Mouse (Mus musculus) lung, embryonic 14.5 days (tissue): Measurements from ENCODE around the gene Gnao1. TPM values are rescaled to one million over a fixed set of nuclear protein-coding genes. Genes with fewer than 3 reads are reported as not detected.

ENCODE experiments used
- ATAC-seq: fragments of 200-750 bp; cut with Nextera tagmentation; 2 replicates; pipeline ENCODE4 v1.8.0; 2017; ENCODE audit warnings: mild to moderate bottlenecking, moderate TSS enrichment, moderate library complexity; ENCODE audit not compliant: insufficient read depth
- DNase-seq: peaks from one replicate; pipeline ENCODE4 v3.0.0-alpha.2; 2015
- H3K27ac ChIP-seq: fragments of 300-500 bp; sonication (generic); 2 replicates; pipeline ENCODE4 v1.5.1; 2014; ENCODE audit warnings: low read depth, mild to moderate bottlenecking, moderate library complexity
- H3K27me3 ChIP-seq: fragments of 300-500 bp; sonication (generic); 2 replicates; pipeline ENCODE4 v1.6.1; 2014; ENCODE audit warnings: low read length, control low read depth; ENCODE audit not compliant: insufficient read depth
- H3K36me3 ChIP-seq: fragments of 300-500 bp; sonication (generic); 2 replicates; pipeline ENCODE4 v1.6.1; 2014; ENCODE audit warnings: control low read depth; ENCODE audit not compliant: insufficient read depth
- H3K4me1 ChIP-seq: fragments of 300-500 bp; sonication (generic); 2 replicates; pipeline ENCODE4 v1.6.1; 2014; ENCODE audit warnings: antibody characterized with exemption, control low read depth; ENCODE audit not compliant: insufficient read depth
- H3K4me2 ChIP-seq: fragments of 300-500 bp; sonication (generic); 2 replicates; pipeline ENCODE4 v1.6.1; 2014; ENCODE audit warnings: mild to moderate bottlenecking
- H3K4me3 ChIP-seq: fragments of 300-500 bp; sonication (generic); 2 replicates; pipeline ENCODE4 v1.5.1; 2014; ENCODE audit warnings: low read depth, low read length
- H3K9ac ChIP-seq: fragments of 300-500 bp; sonication (generic); 2 replicates; pipeline ENCODE4 v1.6.1; 2014
- H3K9me3 ChIP-seq: fragments of 300-500 bp; sonication (generic); 2 replicates; pipeline ENCODE4 v1.6.1; 2016; ENCODE audit warnings: low read depth, low read length, control low read depth
- CTCF ChIP-seq: IDR thresholded peaks from 2 replicates; pipeline ENCODE4 v1.5.1; 2016; ENCODE audit warnings: antibody characterized with exemption, low read depth
- WGBS: fragments of 180-500 bp; shearing (Covaris S2); extraction: QIAGEN DNeasy Blood & Tissue Kit; methylation state at CpG from one replicate; pipeline ENCODE4 v1.1.7; 2014; 5-methylcytosine and 5-hydroxymethylcytosine counted together
- polyA plus RNA-seq: library from polyadenylated mRNA; unstranded; fragments of >200 nt; fragmentation: Nextera tagmentation; extraction: Ambion mirVana; gene quantifications from 2 replicates; pipeline ENCODE4 v1.2.1, GENCODE M21; 2014

Gnao1 gene
- polyA plus RNA-seq: 1.8 and 2.4 TPM in 2 replicates

DNA sequence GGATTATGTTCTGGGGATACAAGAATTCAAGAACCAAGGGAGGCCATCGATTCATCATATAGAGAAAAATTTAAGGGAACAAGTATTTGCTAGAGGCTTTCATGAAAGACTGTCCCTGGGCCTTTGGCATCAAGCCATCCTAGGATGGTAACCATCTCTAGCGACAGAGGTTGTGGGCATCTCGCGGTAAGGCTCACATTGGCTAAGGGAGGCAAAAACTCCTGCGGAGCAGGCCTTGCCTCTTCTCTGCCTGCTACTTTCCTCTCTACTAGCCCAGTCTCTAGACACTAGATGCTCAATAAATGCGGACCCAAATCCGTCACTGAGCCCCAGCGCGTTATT is at the start of gene Gnao1:
TSS of gene Gnao1 (plus strand) at position 281 of the 342 bp plus-strand sequence.
- DNase-seq (no peak), ATAC-seq (no peak)
- no peak for TF ChIP-seq CTCF
- Histone ChIP-seq H3K36me3 (no peaks in the 10 kb centered on the region), H3K9me3 (no peaks in the 10 kb centered on the region), H3K4me3 (peak within 1 kb of the TSS; percentile 62), H3K4me2 (peak within 1 kb of the TSS; percentile 86), H3K27ac (no peak within 1 kb of the TSS), H3K4me1 (0 out of 2 replicates have a peak, but pooled peaks cover 3% of the 10 kb centered on the region), H3K27me3 (peaks cover 41% of the 10 kb centered on the region), H3K9ac (peak within 1 kb of the TSS; percentile 59)
- 7% methylated on average over 9 of the region's 9 CpGs for WGBS

DNA sequence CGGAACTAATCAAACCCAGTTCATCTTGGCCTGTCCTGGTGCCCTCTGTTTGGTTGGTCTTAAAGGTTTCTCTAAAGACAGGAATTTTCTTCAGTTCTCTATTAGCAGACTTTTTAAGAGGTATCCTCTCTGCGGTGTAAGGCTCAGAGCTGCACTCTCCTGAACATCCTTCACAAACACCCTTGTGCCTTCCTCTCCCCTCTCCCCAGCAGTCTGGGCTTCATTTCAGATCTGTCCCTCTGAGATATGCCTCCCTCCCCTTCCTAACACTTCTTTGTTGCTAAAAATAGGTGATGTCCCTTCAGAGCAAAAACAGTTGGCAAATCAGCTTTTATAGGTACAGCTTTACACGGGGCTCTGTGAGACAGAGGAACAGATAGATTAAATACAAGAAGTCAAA is 32.2 kb upstream of the Gnao1 start:
- DNase-seq: no peak
- Histone ChIP-seq H3K9me3 (no peaks in the 10 kb centered on the region), H3K27ac (no peak overlapping the region), H3K36me3 (no peaks in the 10 kb centered on the region), H3K4me1 (no peaks in the 10 kb centered on the region), H3K9ac (no peak overlapping the region), H3K4me3 (no peak overlapping the region), H3K27me3 (no peaks in the 10 kb centered on the region), H3K4me2 (no peak overlapping the region)
- no peak for TF ChIP-seq CTCF
- ATAC-seq: no peak
- 44% methylated on average over 3 of the region's 3 CpGs for WGBS

DNA sequence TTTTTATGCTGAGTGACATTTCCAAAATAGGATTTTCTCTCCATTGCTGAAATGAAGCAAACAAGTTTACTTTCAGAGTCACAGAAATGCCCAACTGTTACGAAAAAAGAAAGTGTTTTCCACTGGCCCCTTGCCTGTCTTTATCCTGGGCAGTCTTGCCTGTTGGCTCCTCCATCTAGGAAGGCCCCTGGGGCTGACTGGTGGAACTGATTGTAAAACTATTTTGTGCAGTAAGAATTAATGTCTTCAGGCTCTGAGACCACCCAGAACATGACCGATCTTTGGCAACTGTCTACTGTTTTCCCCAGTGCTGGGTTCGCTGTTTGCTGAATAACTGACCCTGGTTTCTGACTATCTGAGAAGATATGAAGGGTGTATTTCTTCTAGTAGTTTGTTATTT is 540 bp upstream of the Gnao1 start:
- DNase-seq (peak; percentile 5), ATAC-seq (no peak)
- Histone ChIP-seq H3K27me3 (peaks cover 37% of the 10 kb centered on the region), H3K4me1 (0 out of 2 replicates have a peak, but pooled peaks cover 3% of the 10 kb centered on the region), H3K36me3 (no peaks in the 10 kb centered on the region), H3K27ac (no peak overlapping the region), H3K4me2 (no peak overlapping the region), H3K4me3 (no peak overlapping the region), H3K9me3 (no peaks in the 10 kb centered on the region), H3K9ac (no peak overlapping the region)
- TF ChIP-seq CTCF: no peak
- WGBS: 68% methylated on average over 3 of the region's 3 CpGs

DNA sequence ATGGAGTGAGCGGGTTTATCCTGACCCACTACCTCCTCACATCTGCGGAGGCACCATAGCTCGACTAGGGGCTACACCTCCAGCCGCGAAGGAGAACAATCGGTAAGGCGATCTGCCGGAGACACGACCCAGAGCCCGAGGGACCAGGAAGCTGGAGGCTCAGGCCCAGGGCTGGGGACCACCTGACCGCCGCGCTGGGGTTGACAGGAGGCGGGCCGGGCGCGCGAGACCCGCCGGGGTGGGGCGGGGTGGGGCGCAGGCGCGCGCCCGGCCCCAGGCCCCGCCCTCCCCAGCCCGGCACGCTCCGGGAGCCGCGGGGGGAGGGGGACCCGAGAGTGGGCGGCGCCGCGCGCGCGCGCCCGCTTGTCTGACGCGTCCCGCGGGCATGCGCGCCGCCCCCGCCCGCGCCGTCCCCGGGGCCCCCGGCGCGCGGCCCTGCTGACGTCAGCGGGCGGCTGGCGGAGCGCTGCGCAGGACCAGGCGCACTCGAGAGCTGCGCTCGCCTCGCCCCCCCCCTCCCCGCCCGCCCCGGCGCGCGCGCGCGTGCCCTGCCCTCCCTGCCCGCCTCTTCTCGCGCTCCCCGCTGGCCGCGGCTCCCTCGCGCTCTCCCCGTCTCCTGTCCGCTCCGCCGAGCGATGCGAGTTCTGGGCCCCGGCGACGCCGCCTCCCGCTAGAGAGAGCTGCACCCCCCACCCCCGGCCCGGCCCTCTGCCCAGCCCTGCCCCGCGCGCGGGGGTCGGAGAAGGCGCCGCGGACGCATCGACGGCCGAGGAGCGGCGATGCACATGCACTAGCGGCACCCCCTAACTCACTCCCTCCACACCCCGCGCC is 477 bp downstream of the Gnao1 start:
- Histone ChIP-seq H3K9ac (peak overlapping the region; percentile 59), H3K27ac (no peak overlapping the region), H3K4me1 (0 out of 2 replicates have a peak, but pooled peaks cover 3% of the 10 kb centered on the region), H3K4me3 (peak overlapping the region; percentile 62), H3K27me3 (peaks cover 43% of the 10 kb centered on the region), H3K4me2 (peak overlapping the region; percentile 86), H3K9me3 (no peaks in the 10 kb centered on the region), H3K36me3 (no peaks in the 10 kb centered on the region)
- peak; percentile 87 for ATAC-seq
- DNase-seq: peak; percentile 91
- no peak for TF ChIP-seq CTCF
- under 1% methylated on average over 76 of the region's 116 CpGs for WGBS

DNA sequence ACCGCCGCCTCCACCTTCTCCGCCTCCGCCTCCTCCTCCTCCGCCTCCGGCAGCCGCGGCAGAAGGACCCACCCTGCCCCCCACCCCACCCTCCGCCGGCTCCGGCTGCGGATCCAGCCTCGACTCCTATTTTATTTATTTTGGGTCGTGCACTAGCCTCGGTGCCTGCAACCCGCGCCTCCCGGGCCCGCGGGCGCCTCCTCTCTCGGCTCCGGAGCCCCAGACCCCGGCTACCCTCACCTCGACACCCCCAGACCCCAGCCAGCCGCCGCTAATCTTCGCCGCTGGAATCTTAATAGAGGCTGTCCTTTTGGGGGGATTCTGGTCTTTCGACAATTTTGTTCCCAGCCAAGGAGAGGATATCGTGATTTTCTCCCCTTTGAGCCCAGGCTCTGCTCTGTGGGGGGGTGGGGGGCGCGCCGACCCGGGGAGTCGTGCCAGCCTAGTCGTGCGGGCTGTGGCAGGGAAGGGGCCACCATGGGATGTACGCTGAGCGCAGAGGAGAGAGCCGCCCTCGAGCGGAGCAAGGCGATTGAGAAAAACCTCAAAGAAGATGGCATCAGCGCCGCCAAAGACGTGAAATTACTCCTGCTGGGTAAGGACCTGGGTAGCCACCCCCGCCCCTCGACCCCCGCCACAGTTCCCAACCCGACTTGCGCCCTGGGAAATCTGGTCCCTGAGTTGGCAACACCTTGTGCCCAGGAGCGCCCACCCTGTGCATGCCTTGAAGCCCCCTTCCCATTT is 1.3 kb downstream of the Gnao1 start:
- H3K9ac ChIP-seq: peak overlapping the region; percentile 59
- WGBS: under 1% methylated on average over 51 of the region's 53 CpGs
- DNase-seq (peak; percentile 12), ATAC-seq (no peak; the same call in 1 of the 2 replicates)
- H3K4me2 ChIP-seq: peak overlapping the region; percentile 86
- H3K27ac ChIP-seq: no peak overlapping the region
- 0 out of 2 replicates have a peak, but pooled peaks cover 3% of the 10 kb centered on the region for H3K4me1 ChIP-seq
- H3K27me3 ChIP-seq: peaks cover 43% of the 10 kb centered on the region
- no peaks in the 10 kb centered on the region for H3K36me3 ChIP-seq
- no peak for TF ChIP-seq CTCF
- no peaks in the 10 kb centered on the region for H3K9me3 ChIP-seq
- peak overlapping the region; percentile 62 for H3K4me3 ChIP-seq

DNA sequence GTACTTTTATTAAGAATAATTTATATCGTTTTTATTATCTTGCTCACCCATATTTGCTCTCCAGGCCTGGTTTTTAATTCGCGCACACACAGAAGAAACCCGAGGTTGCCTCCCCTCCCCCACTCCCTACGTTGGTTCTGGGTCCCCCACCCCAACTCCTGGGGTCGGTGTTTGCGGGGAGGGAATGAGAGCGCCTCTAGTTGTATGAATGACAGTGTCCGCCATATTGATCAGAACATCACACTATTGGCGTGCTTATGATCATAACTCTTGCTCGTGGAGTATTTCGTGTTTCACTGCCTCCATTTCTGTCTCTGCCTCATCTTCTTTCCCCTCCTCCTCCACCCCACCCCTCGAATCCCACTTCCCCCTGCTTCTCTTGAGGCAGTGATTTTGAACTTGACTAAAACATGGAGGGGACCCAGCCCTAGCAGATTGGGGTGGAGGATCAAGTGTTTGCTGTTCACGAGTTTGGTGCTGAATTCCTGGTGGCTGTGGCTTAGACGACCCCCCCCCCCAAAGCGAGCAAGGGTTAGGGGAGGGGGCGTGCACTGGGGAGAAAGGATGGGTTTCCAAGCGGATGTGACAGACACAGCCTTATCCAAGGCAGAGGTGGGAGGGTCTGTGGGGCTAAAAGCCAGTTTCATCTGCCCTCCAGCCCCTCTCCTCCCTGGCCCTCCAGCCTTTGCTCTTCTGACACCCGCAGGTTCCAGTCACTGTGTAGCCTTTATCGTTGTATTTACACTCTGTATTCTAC is 2.1 kb downstream of the Gnao1 start:
- DNase-seq (peak; percentile 22), ATAC-seq (no peak)
- Histone ChIP-seq H3K9me3 (no peaks in the 10 kb centered on the region), H3K27ac (no peak overlapping the region), H3K4me2 (peak overlapping the region; percentile 86; the same call in 1 of the 2 replicates), H3K27me3 (peaks cover 43% of the 10 kb centered on the region), H3K9ac (no peak overlapping the region), H3K4me3 (peak overlapping the region; percentile 62; the same call in 1 of the 2 replicates), H3K4me1 (0 out of 2 replicates have a peak, but pooled peaks cover 3% of the 10 kb centered on the region), H3K36me3 (no peaks in the 10 kb centered on the region)
- WGBS: 14% methylated on average over 20 of the region's 20 CpGs
- TF ChIP-seq CTCF: no peak
